Mouse (Mus musculus): ENCODE measurements around the gene Calm1.

- TF ChIP-seq CTCF (IDR thresholded peaks at IDR 0.05) (no peak), EP300 (IDR thresholded peaks at IDR 0.05) (no peak)
These were observed 23.2 kb downstream of the Calm1 start for GRCm38 (mm10) chr12:100222322-100222993.
